Mouse (Mus musculus) monocyte, adult 59 days (primary cell): ENCODE results near the gene Eif3b. TPM values are rescaled to one million over a fixed set of nuclear protein-coding genes. Genes with fewer than 3 reads are reported as not detected.

Source experiments
- total RNA-seq, 2 experiments: library from RNA; stranded (reverse); gene quantifications; one replicate each; pipeline ENCODE4 v1.2.4; 2023

Gene Eif3b
- 100 to 1,000 TPM in 1 of 2 experiments, 10 to 100 TPM in 1; 96.1 to 101 TPM for total RNA-seq

DNA sequence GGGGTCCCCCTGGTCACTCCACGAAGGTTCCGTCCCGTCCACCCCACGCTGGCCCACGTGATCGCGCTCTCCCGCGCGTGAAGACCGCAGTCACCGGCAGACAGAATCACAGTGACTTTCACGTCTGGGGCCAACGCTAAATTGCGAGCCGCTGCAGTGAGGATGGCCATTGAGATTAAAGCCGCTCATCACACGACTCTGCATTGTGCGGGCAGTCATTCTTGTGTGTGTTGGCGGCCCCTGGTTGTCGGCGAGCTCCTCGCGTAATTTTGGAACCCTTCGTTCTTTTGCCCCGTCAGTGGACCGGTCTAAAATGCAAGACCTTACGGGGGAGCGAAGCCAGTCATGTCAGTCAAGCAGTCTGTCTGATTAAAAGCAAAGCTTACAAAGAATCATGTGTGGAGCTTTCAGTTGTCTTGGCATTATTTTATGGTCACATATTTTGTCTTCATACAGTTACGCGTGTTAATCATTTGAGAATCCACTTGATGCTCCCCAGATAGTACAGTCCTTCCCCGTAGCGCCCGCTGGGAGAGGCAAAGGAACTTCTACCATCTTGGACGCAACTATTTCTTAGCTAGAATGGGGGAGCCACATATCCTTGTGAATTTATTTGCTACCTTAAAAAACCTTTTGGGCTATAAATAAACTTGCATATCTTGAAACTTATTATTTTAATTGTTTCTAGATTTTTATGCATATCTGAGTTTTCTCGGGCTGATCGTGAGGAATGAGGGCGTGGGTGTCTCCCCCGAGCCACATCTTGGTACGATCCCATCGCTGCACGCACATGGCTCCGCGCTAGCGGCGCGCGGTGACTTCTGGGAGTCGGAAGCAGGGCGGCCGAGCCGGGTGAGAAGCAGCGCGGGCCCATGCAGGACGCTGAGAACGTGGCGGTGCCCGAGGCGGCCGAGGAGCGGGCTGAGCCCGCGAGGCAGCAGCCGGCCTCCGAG, at the start of gene Eif3b:
TSS of gene Eif3b (plus strand) at position 840 of the 953 bp plus-strand sequence.

DNA sequence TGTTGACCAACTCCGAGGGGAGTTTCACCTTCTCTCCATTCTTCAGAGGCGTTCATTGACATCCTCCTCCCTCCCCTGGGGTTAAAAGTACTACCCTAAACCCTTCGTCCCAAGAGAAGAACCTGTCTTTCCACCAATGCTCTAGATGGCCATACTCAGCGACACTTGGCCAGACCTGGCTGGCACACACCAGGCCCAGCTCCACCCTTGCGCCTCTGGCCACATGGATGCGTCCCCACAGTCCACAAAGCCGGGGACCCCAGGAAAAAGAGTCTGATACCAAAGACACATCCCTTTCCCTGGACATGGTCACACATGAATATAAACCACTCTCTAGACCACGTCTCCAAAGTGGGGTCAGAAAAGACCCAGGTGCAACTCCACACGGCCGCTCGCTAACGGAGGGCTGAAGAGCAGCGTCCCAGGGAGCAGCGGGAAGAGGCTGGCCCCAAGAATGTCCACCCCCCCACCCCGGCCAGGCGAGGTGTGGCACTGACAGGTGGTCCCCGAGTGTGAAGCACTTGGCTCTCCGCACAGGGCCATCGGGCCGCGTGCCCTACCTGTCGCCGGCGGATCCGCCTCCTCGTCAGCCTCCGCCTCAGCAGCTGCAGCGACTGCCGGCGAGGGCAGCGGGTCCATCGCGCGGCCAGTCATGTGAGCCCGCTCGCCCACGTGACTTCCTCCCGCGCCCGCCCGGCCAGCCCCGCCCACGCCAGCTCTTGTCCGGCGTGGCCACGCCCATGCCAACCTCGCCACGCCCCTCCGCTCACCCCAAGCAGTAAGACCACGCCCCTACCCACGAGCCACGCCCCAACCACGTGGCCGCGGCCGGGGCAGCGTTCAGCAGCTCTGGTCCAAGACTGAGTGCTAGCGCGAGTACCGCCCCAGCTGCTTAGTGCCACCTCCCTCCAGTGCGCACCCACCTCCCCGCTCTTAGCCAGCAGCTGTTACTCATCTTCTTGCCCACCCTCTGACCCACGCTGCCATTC, 30.2 kb upstream of the Eif3b start, which contains the start of gene Snx8:
TSS of gene Snx8 (minus strand) at position 675 of the 989 bp plus-strand sequence.

DNA sequence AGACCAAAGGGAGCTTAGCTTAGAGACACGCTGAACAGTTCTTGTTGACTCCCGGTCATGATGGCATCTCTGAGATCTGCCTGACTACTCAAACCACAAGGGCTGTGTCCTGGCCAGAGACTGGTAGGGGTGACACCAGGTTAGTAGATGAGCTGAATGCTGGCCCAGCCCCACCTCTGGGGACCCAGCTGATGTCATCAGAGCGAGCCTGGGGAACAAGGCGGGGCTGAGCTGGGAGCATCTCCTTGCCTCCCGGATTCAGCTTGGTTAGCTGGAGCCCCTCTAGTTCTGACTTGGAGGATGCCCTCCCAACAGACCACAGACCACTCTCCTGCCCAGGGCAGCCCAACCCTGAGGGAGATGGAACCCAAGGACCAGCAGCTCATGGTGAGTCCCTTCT, 26.2 kb downstream of the Eif3b start, which contains the start of gene Gm4869:
TSS of gene Gm4869 (plus strand) at position 301 of the 400 bp plus-strand sequence.

Other genes starting within 250 kb of the Eif3b start
- 10 to 100 TPM; 32.0 to 39.6 TPM for gene Mad1l1, start 97.8 kb upstream of the Eif3b start, total RNA-seq
- gene Nudt1, start 97.7 kb upstream of the Eif3b start, total RNA-seq, result 1 to 10 TPM; 4.6 to 8.2 TPM
- 1 to 10 TPM; 3.6 to 4.0 TPM for gene Mrm2, start 87.4 kb upstream of the Eif3b start, total RNA-seq
- 10 to 100 TPM; 29.2 to 33.8 TPM for gene Snx8, start 30.1 kb upstream of the Eif3b start, total RNA-seq
- not detected for gene Gm4869, start 26.3 kb downstream of the Eif3b start, total RNA-seq
- gene Chst12, start 86.2 kb downstream of the Eif3b start, total RNA-seq, result 10 to 100 TPM; 84.5 to 90.8 TPM
- not detected for gene Grifin, start 145.7 kb downstream of the Eif3b start, total RNA-seq
- 100 to 1,000 TPM; 121 to 194 TPM for gene Lfng, start 188.0 kb downstream of the Eif3b start, total RNA-seq
- gene Ttyh3, start 229.7 kb downstream of the Eif3b start, total RNA-seq, result 100 to 1,000 TPM; 105 to 114 TPM